8 mouse cellular contexts compared by ENCODE assay signal in the genomic region with DNA sequence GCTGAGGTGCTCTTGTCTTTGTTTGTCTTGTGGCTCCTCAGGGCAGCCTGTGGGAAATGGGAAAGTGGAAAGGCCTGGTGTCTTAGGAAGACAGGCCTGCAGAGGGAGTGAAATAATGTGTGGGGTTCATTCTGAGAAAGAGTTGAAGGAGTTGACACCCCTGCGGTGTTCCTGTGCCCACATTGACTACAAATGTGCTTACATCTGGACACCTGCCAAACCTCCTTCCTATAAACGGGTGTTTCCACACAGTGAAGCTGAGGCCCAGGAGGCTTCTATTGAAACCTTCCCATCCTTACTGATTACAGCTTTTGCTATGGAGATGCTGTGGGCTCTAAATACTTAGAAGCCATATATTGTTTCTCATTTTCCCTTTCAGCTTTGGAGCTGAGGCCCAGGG.
DNase-seq lines count a peak whose midpoint lies in the region; ATAC-seq and TF ChIP-seq lines count a peak whose summit lies in the region.

No protein-coding gene starts in this region.

- peaks cover 26% of the 10 kb centered on the region for H3K4me1 ChIP-seq in heart, embryonic 15.5 days (replicated peaks)
- peaks cover 8% of the 10 kb centered on the region; the same call in 1 of the 2 replicates for H3K4me1 ChIP-seq in heart, embryonic 11.5 days (ENCODE audit: control insufficient read depth, insufficient read depth, low read length)
- H3K4me1 ChIP-seq in thymus, adult 2 months (replicated peaks; ENCODE audit: control insufficient read depth, insufficient read depth, low read length): peaks cover 65% of the 10 kb centered on the region
- H3K4me1 ChIP-seq in hindbrain, postnatal 0 days (ENCODE audit: insufficient read depth, low read length): peaks cover 24% of the 10 kb centered on the region
- H3K4me1 ChIP-seq in stomach, embryonic 16.5 days (ENCODE audit: control insufficient read depth, insufficient read depth, low read length): peaks cover 39% of the 10 kb centered on the region

- no peak overlapping the region for H3K4me3 ChIP-seq in heart, embryonic 15.5 days
- no peak overlapping the region for H3K4me3 ChIP-seq in heart, embryonic 11.5 days (ENCODE audit: low read depth, low read length)
- H3K4me3 ChIP-seq in thymus, adult 2 months (ENCODE audit: control insufficient read depth, insufficient read depth, low read length): no peak overlapping the region
- no peak overlapping the region for H3K4me3 ChIP-seq in hindbrain, postnatal 0 days (ENCODE audit: low read length)
- no peak overlapping the region for H3K4me3 ChIP-seq in stomach, embryonic 16.5 days (replicated peaks; ENCODE audit: low read length)

- no peak for ATAC-seq in heart, embryonic 15.5 days (replicated peaks; ENCODE audit: insufficient number of reproducible peaks, insufficient read depth, low FRiP score, low read depth)
- no peak for ATAC-seq in heart, embryonic 11.5 days (replicated peaks; ENCODE audit: insufficient number of reproducible peaks, low FRiP score, low TSS enrichment)
- ATAC-seq in hindbrain, postnatal 0 days: peak; percentile 57
- ATAC-seq in stomach, embryonic 16.5 days (ENCODE audit: insufficient read depth, low FRiP score): no peak

- no peaks in the 10 kb centered on the region for H3K36me3 ChIP-seq in heart, embryonic 15.5 days
- no peaks in the 10 kb centered on the region for H3K36me3 ChIP-seq in heart, embryonic 11.5 days (ENCODE audit: control insufficient read depth, insufficient read depth, low read length)
- H3K36me3 ChIP-seq in thymus, adult 2 months (ENCODE audit: control insufficient read depth, insufficient read depth, low read length): no peaks in the 10 kb centered on the region
- H3K36me3 ChIP-seq in hindbrain, postnatal 0 days (ENCODE audit: insufficient read depth, low read length): no peaks in the 10 kb centered on the region
- no peaks in the 10 kb centered on the region for H3K36me3 ChIP-seq in stomach, embryonic 16.5 days (ENCODE audit: control insufficient read depth, insufficient read depth, low read length)

- TF ChIP-seq POLR2A in thymus, adult 2 months (IDR thresholded peaks at IDR 0.05; ENCODE audit: control insufficient read depth, extremely low read depth, insufficient read depth, low read length, poor library complexity): no peak

- H3K9ac ChIP-seq in heart, embryonic 15.5 days: no peak overlapping the region
- H3K9ac ChIP-seq in heart, embryonic 11.5 days (ENCODE audit: low read depth, low read length): no peak overlapping the region
- no peak overlapping the region for H3K9ac ChIP-seq in hindbrain, postnatal 0 days (replicated peaks; ENCODE audit: low read length)
- no peak overlapping the region for H3K9ac ChIP-seq in stomach, embryonic 16.5 days (ENCODE audit: low read length)

- no peaks in the 10 kb centered on the region for H3K9me3 ChIP-seq in heart, embryonic 15.5 days (replicated peaks)
- no peaks in the 10 kb centered on the region for H3K9me3 ChIP-seq in heart, embryonic 11.5 days (replicated peaks; ENCODE audit: control insufficient read depth, low read length)
- H3K9me3 ChIP-seq in hindbrain, postnatal 0 days (ENCODE audit: low read length): no peaks in the 10 kb centered on the region
- H3K9me3 ChIP-seq in stomach, embryonic 16.5 days (replicated peaks; ENCODE audit: control insufficient read depth, low read length): no peaks in the 10 kb centered on the region

- H3K27ac ChIP-seq in heart, embryonic 15.5 days: peak overlapping the region; percentile 25; the same call in 1 of the 2 replicates
- no peak overlapping the region for H3K27ac ChIP-seq in heart, embryonic 11.5 days (ENCODE audit: low read depth, low read length)
- peak overlapping the region; percentile 61; the same call in 1 of the 2 replicates for H3K27ac ChIP-seq in thymus, adult 2 months (ENCODE audit: control insufficient read depth, insufficient read depth, low read length)
- peak overlapping the region; percentile 62; the same call in 1 of the 2 replicates for H3K27ac ChIP-seq in hindbrain, postnatal 0 days
- H3K27ac ChIP-seq in stomach, embryonic 16.5 days (ENCODE audit: low read length): peak overlapping the region; percentile 35; the same call in 1 of the 2 replicates

- 5% methylated on average over 2 of the region's 2 CpGs for WGBS in heart, embryonic 15.5 days
- WGBS in heart, embryonic 11.5 days (ENCODE audit: insufficient replicate concordance): 49% methylated on average over 2 of the region's 2 CpGs
- 2% methylated on average over 2 of the region's 2 CpGs for WGBS in thymus, adult 2 months
- 20% methylated on average over 2 of the region's 2 CpGs for WGBS in hindbrain, postnatal 0 days
- 8% methylated on average over 2 of the region's 2 CpGs for WGBS in stomach, embryonic 16.5 days

- H3K4me2 ChIP-seq in heart, embryonic 15.5 days: no peak overlapping the region
- no peak overlapping the region for H3K4me2 ChIP-seq in heart, embryonic 11.5 days
- H3K4me2 ChIP-seq in hindbrain, postnatal 0 days (ENCODE audit: low read depth, low read length): no peak overlapping the region
- no peak overlapping the region for H3K4me2 ChIP-seq in stomach, embryonic 16.5 days (ENCODE audit: low read depth, low read length)

- no peak for TF ChIP-seq CTCF in thymus, adult 2 months (IDR thresholded peaks at IDR 0.05; ENCODE audit: borderline replicate concordance, control insufficient read depth, extremely low read depth, insufficient read depth, low read length, poor library complexity)
- TF ChIP-seq CTCF in hindbrain, postnatal 0 days (IDR thresholded peaks at IDR 0.05; ENCODE audit: low read depth): peak; percentile 25; the same call in 1 of the 2 replicates

- H3K27me3 ChIP-seq in heart, embryonic 15.5 days: no peaks in the 10 kb centered on the region
- H3K27me3 ChIP-seq in heart, embryonic 11.5 days (ENCODE audit: control insufficient read depth, insufficient read depth, low read length): no peaks in the 10 kb centered on the region
- no peaks in the 10 kb centered on the region for H3K27me3 ChIP-seq in thymus, adult 2 months (ENCODE audit: control insufficient read depth, insufficient read depth, low read length)
- H3K27me3 ChIP-seq in hindbrain, postnatal 0 days (ENCODE audit: insufficient read depth, low read length): no peaks in the 10 kb centered on the region
- no peaks in the 10 kb centered on the region for H3K27me3 ChIP-seq in stomach, embryonic 16.5 days (ENCODE audit: control insufficient read depth, insufficient read depth, low read length)

- no peak for DNase-seq in thymus, adult 2 months
- no peak for DNase-seq in thymus, postnatal 25 days
- peak; percentile 74 for DNase-seq in hindbrain, postnatal 0 days (ENCODE audit: low spot score)
- DNase-seq in layer of hippocampus, postnatal 10 days (ENCODE audit: low spot score in 2 of 2): no peak
- DNase-seq in embryo, embryonic 10 days (ENCODE audit: low spot score): no peak
